Mouse (Mus musculus): ENCODE data around the gene Zic1.

Zic1 gene

GRCm38 (mm10) chr9:91352786-91353185, 12.8 kb downstream of the Zic1 start:
- no peak for DNase-seq (ENCODE audit: low read depth)

GRCm38 (mm10) chr9:91351961-91352411, 13.6 kb downstream of the Zic1 start:
- no peak for DNase-seq (ENCODE audit: low read depth)

- no peak for DNase-seq (ENCODE audit: low read depth)
Measured at GRCm38 (mm10) chr9:91351361-91351760, 14.2 kb downstream of the Zic1 start.

GRCm38 (mm10) chr9:91350861-91351291, 14.7 kb downstream of the Zic1 start:
- DNase-seq (ENCODE audit: low read depth): no peak

GRCm38 (mm10) chr9:91350211-91350791, 15.3 kb downstream of the Zic1 start:
- no peak for DNase-seq (ENCODE audit: low read depth)

- DNase-seq (ENCODE audit: low read depth): no peak
Measured at GRCm38 (mm10) chr9:91348746-91349145, 16.9 kb downstream of the Zic1 start.

- DNase-seq (ENCODE audit: low read depth): no peak
Measured at GRCm38 (mm10) chr9:91347591-91347990, 18.0 kb downstream of the Zic1 start.
